Mouse (Mus musculus) midbrain, embryonic 15.5 days (tissue): Measurements from ENCODE around the gene Rptor. TPM values are rescaled to one million over a fixed set of nuclear protein-coding genes. Genes with fewer than 3 reads are reported as not detected.

ENCODE experiments used
- ATAC-seq: fragments of 200-750 bp; cut with Nextera tagmentation; replicated peaks from 2 replicates; pipeline ENCODE4 v1.8.0; 2017; ENCODE audit warnings: moderate TSS enrichment
- H3K27ac ChIP-seq: fragments of 300-500 bp; sonication (generic); 2 replicates; pipeline ENCODE4 v1.5.1; 2015; ENCODE audit warnings: mild to moderate bottlenecking, inconsistent platforms
- H3K27me3 ChIP-seq: fragments of 300-500 bp; sonication (generic); replicated peaks from 2 replicates; pipeline ENCODE4 v1.6.1; 2015; ENCODE audit warnings: inconsistent platforms
- H3K36me3 ChIP-seq: fragments of 300-500 bp; sonication (generic); replicated peaks from 2 replicates; pipeline ENCODE4 v1.6.1; 2015; ENCODE audit warnings: inconsistent platforms
- H3K4me1 ChIP-seq: fragments of 300-500 bp; sonication (generic); 2 replicates; pipeline ENCODE4 v1.6.1; 2015; ENCODE audit warnings: inconsistent platforms
- H3K4me2 ChIP-seq: fragments of 300-500 bp; sonication (generic); 2 replicates; pipeline ENCODE4 v1.6.1; 2015; ENCODE audit warnings: inconsistent platforms, mild to moderate bottlenecking, moderate library complexity
- H3K4me3 ChIP-seq: fragments of 300-500 bp; sonication (generic); 2 replicates; pipeline ENCODE4 v1.5.1; 2015; ENCODE audit warnings: mild to moderate bottlenecking, inconsistent platforms
- H3K9ac ChIP-seq: fragments of 300-500 bp; sonication (generic); 2 replicates; pipeline ENCODE4 v1.6.1; 2015; ENCODE audit warnings: mild to moderate bottlenecking, inconsistent platforms
- H3K9me3 ChIP-seq: fragments of 300-500 bp; sonication (generic); 2 replicates; pipeline ENCODE4 v1.6.1; 2016; ENCODE audit warnings: inconsistent platforms
- WGBS: fragments of 180-500 bp; shearing (Covaris S2); methylation state at CpG from one replicate; pipeline ENCODE4 v1.1.7; 2015; ENCODE audit warnings: mixed read lengths; 5-methylcytosine and 5-hydroxymethylcytosine counted together
- polyA plus RNA-seq: library from polyadenylated mRNA; unstranded; fragments of >200 nt; fragmentation: Nextera tagmentation; extraction: Ambion mirVana; gene quantifications from 2 replicates; pipeline ENCODE4 v1.2.1, GENCODE M21; 2015

Gene Rptor
- polyA plus RNA-seq, 1 experiment from 2014 or later, result 13.1 TPM

DNA sequence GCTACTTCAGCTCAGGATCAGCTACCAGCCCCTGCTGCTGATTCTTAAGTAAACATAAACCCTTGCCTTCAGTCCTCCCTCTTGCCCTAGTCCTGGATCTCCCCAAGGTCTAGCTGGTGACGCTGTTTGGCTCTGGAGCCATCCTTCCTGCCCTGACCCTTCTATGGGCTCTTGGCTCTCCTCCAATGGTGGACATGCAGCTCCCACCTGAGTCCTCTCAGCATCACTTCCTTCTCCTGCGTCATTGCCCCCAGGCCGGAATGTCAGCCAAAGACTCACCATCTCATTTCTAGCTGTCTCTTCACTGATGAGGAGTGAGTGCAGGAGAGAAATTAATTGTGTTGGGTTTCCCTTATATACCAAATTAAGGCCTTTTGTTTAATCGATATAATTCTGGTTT is 165.8 kb downstream of the Rptor start:
- Histone ChIP-seq H3K4me2 (no peak overlapping the region), H3K27me3 (no peaks in the 10 kb centered on the region), H3K27ac (no peak overlapping the region), H3K9ac (no peak overlapping the region), H3K4me3 (no peak overlapping the region), H3K36me3 (no peaks in the 10 kb centered on the region), H3K9me3 (no peaks in the 10 kb centered on the region), H3K4me1 (peaks cover 30% of the 10 kb centered on the region)
- ATAC-seq, result no peak
- 94% methylated on average over 4 of the region's 4 CpGs for WGBS

DNA sequence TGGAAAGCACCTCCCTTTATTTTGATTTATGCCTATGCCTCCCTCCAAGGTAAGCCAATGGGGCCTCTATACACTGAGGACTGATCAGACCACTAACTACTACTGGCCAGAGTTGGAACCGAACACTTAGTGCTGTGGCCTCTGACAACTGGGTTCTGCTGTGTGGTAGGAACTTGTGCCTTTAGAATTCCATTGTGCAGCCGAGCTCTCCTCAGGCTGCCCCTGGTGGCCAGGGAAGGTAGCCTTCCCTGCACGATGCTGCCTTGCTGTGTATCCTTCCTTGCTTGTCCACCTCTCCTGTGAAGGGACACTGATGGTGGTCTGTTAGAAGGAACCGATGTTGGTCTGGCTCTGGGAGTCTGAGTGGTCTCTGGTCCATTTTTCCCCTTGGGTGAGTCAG is 167.0 kb downstream of the Rptor start:
- no peak for ATAC-seq
- Histone ChIP-seq H3K27ac (no peak overlapping the region), H3K4me3 (no peak overlapping the region), H3K4me2 (no peak overlapping the region), H3K36me3 (no peaks in the 10 kb centered on the region), H3K4me1 (peaks cover 30% of the 10 kb centered on the region), H3K9me3 (no peaks in the 10 kb centered on the region), H3K27me3 (no peaks in the 10 kb centered on the region), H3K9ac (no peak overlapping the region)
- WGBS, result 69% methylated on average over 4 of the region's 4 CpGs

DNA sequence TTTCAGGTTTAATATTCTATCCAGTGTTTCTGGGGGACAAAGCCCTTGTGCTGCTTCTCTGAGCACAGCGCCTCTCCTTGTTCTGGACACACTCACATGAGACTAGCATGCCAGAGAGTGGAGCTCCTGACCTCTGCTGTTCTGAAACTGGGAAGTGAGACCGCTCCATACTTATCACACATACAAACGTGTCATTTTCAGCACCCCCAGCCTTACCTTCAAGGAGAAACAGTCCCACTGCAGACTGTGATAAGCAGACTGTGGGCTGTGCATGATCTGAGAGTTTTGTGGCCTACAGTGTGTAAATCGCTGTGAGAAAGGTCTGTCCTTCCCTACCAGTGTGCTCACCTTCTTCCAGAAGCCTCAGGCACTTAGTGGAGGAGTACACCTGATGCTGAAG is 168.3 kb downstream of the Rptor start:
- no peaks in the 10 kb centered on the region for H3K36me3 ChIP-seq
- H3K9ac ChIP-seq, result no peak overlapping the region
- H3K4me2 ChIP-seq, result no peak overlapping the region
- peaks cover 27% of the 10 kb centered on the region for H3K4me1 ChIP-seq
- WGBS, result 91% methylated on average over 4 of the region's 4 CpGs
- H3K9me3 ChIP-seq, result no peaks in the 10 kb centered on the region
- ATAC-seq, result no peak
- H3K27ac ChIP-seq, result no peak overlapping the region
- no peak overlapping the region for H3K4me3 ChIP-seq
- no peaks in the 10 kb centered on the region for H3K27me3 ChIP-seq

DNA sequence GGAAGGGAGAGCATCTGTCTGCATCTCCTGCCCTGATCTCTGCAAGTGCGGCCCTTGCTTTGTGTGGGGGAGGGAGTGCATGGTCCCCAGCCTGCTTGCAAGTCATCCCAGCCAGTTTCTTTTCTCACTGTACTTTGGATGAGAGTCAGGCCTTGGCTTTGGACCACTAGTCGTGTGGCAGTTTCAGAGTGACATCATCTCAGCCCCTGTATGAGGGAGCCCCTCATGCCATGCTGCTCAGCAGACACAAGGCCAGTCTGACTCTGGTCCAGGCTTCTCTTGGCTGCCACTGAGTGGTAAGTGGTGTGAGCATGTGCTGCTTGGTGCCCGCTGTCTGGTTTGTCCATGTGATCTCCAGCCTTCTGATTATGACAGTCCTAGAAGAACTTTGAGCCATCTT is 170.2 kb downstream of the Rptor start:
- WGBS, result 80% methylated on average over 3 of the region's 3 CpGs

DNA sequence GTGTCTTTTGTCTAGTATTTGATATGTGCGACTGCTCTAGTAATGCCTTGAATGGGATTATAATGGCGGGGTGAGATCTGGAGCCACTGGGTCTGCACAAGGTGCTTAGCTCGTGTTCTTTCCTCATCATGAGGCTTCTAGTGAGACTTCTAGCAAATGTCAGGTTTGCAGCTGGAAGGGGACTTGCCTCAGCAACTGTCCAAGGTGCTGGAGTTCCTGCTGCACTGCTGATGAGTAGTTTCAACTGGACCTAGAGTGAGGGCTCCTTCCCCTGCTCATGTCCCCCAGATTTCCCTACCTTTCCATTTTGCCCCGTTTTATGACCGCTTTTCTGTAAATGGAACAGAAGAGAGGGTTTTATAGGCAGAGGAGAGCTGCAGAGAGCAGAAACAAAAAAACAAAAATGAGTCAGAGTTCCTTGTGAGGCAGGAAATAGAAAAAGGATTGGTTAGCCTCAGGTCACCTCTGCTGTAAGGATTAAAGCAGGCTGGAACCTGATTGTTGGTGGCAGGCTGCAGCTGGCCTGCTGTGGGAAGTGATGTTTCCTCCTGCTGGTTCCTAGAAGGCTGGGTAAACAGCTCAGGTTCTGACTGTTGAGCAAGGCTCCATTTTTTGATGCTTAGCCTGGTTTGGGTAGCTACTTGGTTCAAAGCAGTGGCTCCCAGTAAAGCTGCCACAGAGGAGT is 172.5 kb downstream of the Rptor start:
- H3K4me2 ChIP-seq, result no peak overlapping the region
- ATAC-seq, result no peak
- no peaks in the 10 kb centered on the region for H3K36me3 ChIP-seq
- peaks cover 4% of the 10 kb centered on the region; the same call in 1 of the 2 replicates for H3K4me1 ChIP-seq
- no peak overlapping the region for H3K4me3 ChIP-seq
- 67% methylated on average over 5 of the region's 5 CpGs for WGBS
- H3K27ac ChIP-seq, result no peak overlapping the region
- no peak overlapping the region for H3K9ac ChIP-seq
- H3K27me3 ChIP-seq, result no peaks in the 10 kb centered on the region
- no peaks in the 10 kb centered on the region for H3K9me3 ChIP-seq

More for the DNA sequence above, 170.2 kb downstream of the Rptor start:
- Histone ChIP-seq H3K4me3 (no peak overlapping the region), H3K27me3 (no peaks in the 10 kb centered on the region), H3K4me2 (no peak overlapping the region), H3K36me3 (no peaks in the 10 kb centered on the region), H3K9ac (no peak overlapping the region), H3K27ac (no peak overlapping the region), H3K9me3 (no peaks in the 10 kb centered on the region), H3K4me1 (peaks cover 8% of the 10 kb centered on the region)
- 0 out of 2 replicates have a peak, but pooled peaks have one; percentile 45 for ATAC-seq

DNA sequence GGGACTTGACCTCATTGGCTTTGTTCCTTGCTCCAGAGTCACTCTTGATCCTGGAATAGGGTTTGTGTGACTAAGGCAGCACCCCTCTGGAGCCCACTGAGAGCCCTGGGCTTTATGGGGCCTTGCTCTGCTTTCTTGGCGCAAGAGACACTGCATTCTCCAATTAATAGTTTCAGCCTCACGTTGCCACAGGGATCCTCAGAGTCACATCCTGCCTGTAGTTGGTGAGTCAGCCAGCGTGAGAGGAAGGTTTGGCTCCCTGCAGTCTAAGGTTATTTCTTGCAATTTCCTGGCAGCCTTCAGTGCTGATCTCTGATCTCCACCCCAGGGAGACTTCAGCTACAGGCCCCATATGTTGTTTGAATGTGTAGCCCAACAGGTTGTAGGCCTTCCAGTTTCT is 174.5 kb downstream of the Rptor start:
- Histone ChIP-seq H3K9me3 (no peaks in the 10 kb centered on the region), H3K27me3 (no peaks in the 10 kb centered on the region), H3K9ac (no peak overlapping the region), H3K4me1 (no peaks in the 10 kb centered on the region), H3K4me2 (no peak overlapping the region), H3K4me3 (no peak overlapping the region), H3K36me3 (no peaks in the 10 kb centered on the region), H3K27ac (no peak overlapping the region)
- no peak for ATAC-seq
- 61% methylated on average over 3 of the region's 3 CpGs for WGBS

DNA sequence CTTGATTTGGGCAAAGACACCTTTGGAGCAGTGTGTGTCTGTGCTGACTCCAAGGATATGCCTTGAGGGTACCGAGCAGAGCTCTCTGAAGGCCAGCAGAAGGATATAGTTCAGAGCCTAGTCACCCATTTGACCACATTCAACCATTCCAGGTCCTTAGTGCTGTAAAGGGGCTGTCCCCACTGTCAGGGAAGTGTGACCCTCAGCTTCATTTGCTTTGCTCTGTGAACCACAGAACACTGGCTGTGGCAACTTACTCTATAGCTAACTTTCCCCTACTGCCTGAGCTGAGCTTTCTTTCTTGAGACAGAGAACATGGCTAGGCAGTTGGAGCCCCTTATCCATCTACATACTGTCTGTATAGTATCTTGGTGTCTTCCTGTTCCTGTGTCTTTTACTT is 175.2 kb downstream of the Rptor start:
- no peaks in the 10 kb centered on the region for H3K4me1 ChIP-seq
- 96% methylated on average over 1 of the region's 1 CpGs for WGBS

DNA sequence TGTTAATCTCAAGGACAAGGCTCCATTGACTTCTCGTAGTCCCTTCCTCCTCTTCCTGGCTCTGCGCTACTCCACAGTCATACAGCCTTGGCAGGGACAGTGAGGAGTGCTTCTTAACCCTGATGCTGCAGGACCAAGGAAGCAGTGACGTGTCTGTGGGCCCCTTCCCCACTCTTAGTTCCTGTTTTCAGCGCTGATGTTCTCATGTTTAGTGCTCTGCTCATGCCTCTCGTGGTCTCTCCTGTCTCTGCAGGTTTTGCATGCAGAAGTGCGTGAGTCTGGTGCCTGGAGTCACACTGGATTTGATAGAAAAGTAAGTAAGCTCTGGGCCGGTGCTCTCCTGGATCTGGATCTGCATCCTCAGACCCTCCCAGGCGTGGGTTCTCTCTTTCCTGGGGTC is 177.6 kb downstream of the Rptor start:
- Histone ChIP-seq H3K9ac (no peak overlapping the region), H3K4me1 (no peaks in the 10 kb centered on the region; the same call in 1 of the 2 replicates), H3K27ac (no peak overlapping the region), H3K9me3 (no peaks in the 10 kb centered on the region), H3K4me2 (no peak overlapping the region), H3K4me3 (no peak overlapping the region), H3K36me3 (no peaks in the 10 kb centered on the region), H3K27me3 (no peaks in the 10 kb centered on the region)
- WGBS, result 81% methylated on average over 8 of the region's 8 CpGs
- no peak for ATAC-seq

More for the DNA sequence above, 175.2 kb downstream of the Rptor start:
- H3K9me3 ChIP-seq, result no peaks in the 10 kb centered on the region
- H3K9ac ChIP-seq, result no peak overlapping the region
- no peak overlapping the region for H3K4me3 ChIP-seq
- no peak overlapping the region for H3K4me2 ChIP-seq
- H3K27me3 ChIP-seq, result no peaks in the 10 kb centered on the region
- H3K27ac ChIP-seq, result no peak overlapping the region
- H3K36me3 ChIP-seq, result no peaks in the 10 kb centered on the region
- ATAC-seq, result no peak

DNA sequence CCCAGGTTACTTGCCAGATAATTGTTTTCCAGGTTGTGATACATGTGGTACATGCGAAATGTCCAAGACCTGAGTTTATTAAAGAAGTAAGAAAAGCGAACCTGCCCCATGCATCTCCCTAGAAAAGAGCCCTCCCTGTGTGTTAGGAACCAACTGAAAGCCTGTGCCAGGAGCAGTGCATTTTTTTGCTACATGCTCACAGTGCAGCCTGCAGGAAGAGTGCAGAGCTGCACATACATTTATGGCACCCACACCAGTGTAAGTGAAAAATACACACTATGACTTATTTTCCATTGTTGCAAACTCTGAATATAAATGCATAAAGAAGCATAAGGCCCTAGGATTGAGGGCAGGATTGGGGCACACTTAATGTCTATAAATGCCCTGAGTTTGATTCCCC is 178.5 kb downstream of the Rptor start:
- ATAC-seq, result no peak
- 89% methylated on average over 2 of the region's 2 CpGs for WGBS
- Histone ChIP-seq H3K36me3 (no peaks in the 10 kb centered on the region), H3K9me3 (no peaks in the 10 kb centered on the region), H3K4me3 (no peak overlapping the region), H3K27me3 (no peaks in the 10 kb centered on the region), H3K27ac (no peak overlapping the region), H3K4me2 (no peak overlapping the region), H3K4me1 (peaks cover 6% of the 10 kb centered on the region; the same call in 1 of the 2 replicates), H3K9ac (no peak overlapping the region)

DNA sequence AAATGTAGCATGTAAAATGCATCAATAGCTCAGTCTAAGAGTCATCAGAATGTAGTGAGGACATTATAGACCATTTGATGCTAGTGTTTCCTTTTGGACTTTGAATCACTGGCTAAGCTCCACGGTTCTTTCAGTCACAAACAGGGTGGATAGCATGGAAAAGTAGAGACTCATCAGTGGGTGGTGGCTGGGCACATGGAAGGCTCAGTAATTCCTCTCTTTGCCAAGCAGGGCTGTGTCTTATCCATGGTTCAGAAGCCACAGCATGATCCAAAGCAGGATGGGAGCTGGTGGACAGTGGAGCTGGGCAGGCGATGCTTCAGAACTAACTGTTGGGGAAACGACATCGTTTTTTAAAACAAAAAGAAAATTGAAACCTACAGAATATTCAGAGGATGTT is 179.0 kb downstream of the Rptor start:
- Histone ChIP-seq H3K4me3 (no peak overlapping the region), H3K4me2 (no peak overlapping the region), H3K4me1 (peaks cover 7% of the 10 kb centered on the region; the same call in 1 of the 2 replicates), H3K9me3 (no peaks in the 10 kb centered on the region), H3K36me3 (no peaks in the 10 kb centered on the region), H3K27me3 (no peaks in the 10 kb centered on the region), H3K27ac (no peak overlapping the region), H3K9ac (no peak overlapping the region)
- ATAC-seq, result no peak
- 95% methylated on average over 4 of the region's 4 CpGs for WGBS

DNA sequence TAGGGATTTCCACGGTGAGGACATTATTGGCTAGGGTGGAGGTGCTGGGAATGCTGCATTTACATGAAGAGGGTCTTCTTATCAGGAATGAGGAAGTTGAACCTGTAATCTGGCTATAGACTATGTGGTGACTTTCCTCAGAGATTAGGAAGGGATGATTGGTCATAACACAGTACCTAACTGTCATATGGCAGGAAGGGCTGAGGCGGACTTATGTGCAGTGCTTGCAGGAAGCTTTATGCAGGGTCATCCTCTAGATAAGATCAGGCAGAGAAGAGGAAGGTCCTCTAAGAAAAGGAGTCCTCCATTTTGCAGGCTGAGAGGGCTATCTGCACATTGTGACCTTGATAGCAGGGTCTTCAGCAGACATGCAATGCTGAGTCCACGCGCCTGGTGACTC is 180.9 kb downstream of the Rptor start:
- H3K4me2 ChIP-seq, result no peak overlapping the region
- no peaks in the 10 kb centered on the region for H3K9me3 ChIP-seq
- no peak overlapping the region for H3K27ac ChIP-seq
- WGBS, result 96% methylated on average over 4 of the region's 4 CpGs
- H3K4me3 ChIP-seq, result no peak overlapping the region
- H3K9ac ChIP-seq, result no peak overlapping the region
- H3K4me1 ChIP-seq, result peaks cover 16% of the 10 kb centered on the region
- H3K27me3 ChIP-seq, result no peaks in the 10 kb centered on the region
- no peak for ATAC-seq
- no peaks in the 10 kb centered on the region for H3K36me3 ChIP-seq

DNA sequence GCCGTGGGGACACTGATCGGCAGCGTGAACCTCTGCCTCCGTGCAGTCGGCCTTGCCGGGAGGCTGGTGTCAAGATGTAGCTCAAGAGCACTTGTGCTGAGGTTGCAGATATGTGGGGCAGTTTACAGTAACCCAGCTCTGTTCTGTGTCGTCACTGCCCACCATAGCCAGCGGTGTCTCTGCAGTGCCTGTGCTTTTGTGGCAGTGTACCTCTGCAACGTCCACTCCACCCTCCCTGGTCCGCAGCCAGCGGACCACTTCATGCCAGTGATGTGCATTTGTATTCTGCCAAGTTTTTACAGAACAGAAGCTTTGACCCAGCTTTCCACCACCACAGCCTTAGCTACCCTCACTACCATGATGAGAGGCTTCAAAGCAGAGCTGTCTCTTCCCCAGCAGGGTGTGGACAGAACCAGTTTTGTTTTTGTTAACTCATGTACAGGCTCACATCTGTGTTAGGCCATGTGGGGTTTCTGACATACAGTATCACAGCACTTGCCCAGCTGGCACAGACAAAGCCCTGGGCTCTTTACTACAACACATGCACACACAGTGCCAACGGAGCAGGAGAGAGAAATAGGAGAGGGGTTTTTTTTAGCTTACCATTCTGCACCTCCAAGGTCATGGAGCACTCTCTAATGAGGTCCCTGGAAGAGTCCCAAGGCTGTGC is 182.1 kb downstream of the Rptor start:
- no peaks in the 10 kb centered on the region for H3K36me3 ChIP-seq
- H3K4me1 ChIP-seq, result peaks cover 27% of the 10 kb centered on the region
- H3K9me3 ChIP-seq, result no peaks in the 10 kb centered on the region
- ATAC-seq, result no peak
- H3K27ac ChIP-seq, result no peak overlapping the region
- H3K9ac ChIP-seq, result no peak overlapping the region
- H3K27me3 ChIP-seq, result no peaks in the 10 kb centered on the region
- 86% methylated on average over 12 of the region's 12 CpGs for WGBS
- no peak overlapping the region for H3K4me3 ChIP-seq
- H3K4me2 ChIP-seq, result no peak overlapping the region
